Mouse (Mus musculus): ENCODE measurements around the gene Bub1b. TPM values are rescaled to one million over a fixed set of nuclear protein-coding genes. Genes with fewer than 3 reads are reported as not detected.

The Bub1b gene
- polyA plus RNA-seq, 1 experiment from 2014 or later = 44.8 TPM

- no peaks in the 10 kb centered on the region for H3K27me3 ChIP-seq
- DNase-seq (ENCODE audit: low read depth, low spot score) (no peak), ATAC-seq (no peak)
- POLR2A ChIA-PET = no interaction called here
- no peak for TF ChIP-seq CTCF (IDR thresholded peaks at IDR 0.05)
- CTCF ChIA-PET = no interaction called here
- in situ Hi-C loops (cut with MboI; ENCODE audit: low pct_unique_long_range_greater_than_20kb) = no loop called here
Measured at GRCm38 (mm10) chr2:118676839-118677741, 79.1 kb downstream of the Bub1b start.

GRCm38 (mm10) chr2:118677817-118678216 lies 79.8 kb downstream of the Bub1b start:
- no peak for DNase-seq (ENCODE audit: low read depth, low spot score)
- TF ChIP-seq CTCF (IDR thresholded peaks at IDR 0.05) = no peak
- in situ Hi-C loops (cut with MboI; ENCODE audit: low pct_unique_long_range_greater_than_20kb) = no loop called here
- ATAC-seq = no peak
- no peaks in the 10 kb centered on the region for H3K27me3 ChIP-seq
- CTCF ChIA-PET = interaction anchor here (1.8 kb wide), 1 partner anchor 53 kb away, joined by 3 read pairs; no protein-coding TSS in a partner anchor
- POLR2A ChIA-PET = no interaction called here

GRCm38 (mm10) chr2:118679577-118679976 lies 81.6 kb downstream of the Bub1b start:
- ChIA-PET CTCF (interaction anchor here (1.7 to 2.1 kb wide), 2 partner anchors 10 to 16 kb away, joined by 4 to 7 read pairs; no protein-coding TSS in a partner anchor), POLR2A (no interaction called here)
- TF ChIP-seq CTCF (IDR thresholded peaks at IDR 0.05) = no peak
- no peak for DNase-seq (ENCODE audit: low read depth, low spot score)
- ATAC-seq = no peak
- H3K27me3 ChIP-seq = no peaks in the 10 kb centered on the region
- in situ Hi-C loops (cut with MboI; ENCODE audit: low pct_unique_long_range_greater_than_20kb) = no loop called here

GRCm38 (mm10) chr2:118680926-118681325 lies 82.9 kb downstream of the Bub1b start:
- H3K27me3 ChIP-seq = no peaks in the 10 kb centered on the region
- TF ChIP-seq CTCF (IDR thresholded peaks at IDR 0.05) = no peak
- ChIA-PET POLR2A (interaction anchor here (1.3 kb wide), 1 partner anchor 12 kb away, joined by 3 read pairs; no protein-coding TSS in a partner anchor), CTCF (interaction anchor here (1.7 to 2.1 kb wide), 2 partner anchors 11 to 15 kb away, joined by 4 to 7 read pairs; no protein-coding TSS in a partner anchor)
- no peak for ATAC-seq
- in situ Hi-C loops (cut with MboI; ENCODE audit: low pct_unique_long_range_greater_than_20kb) = no loop called here
- DNase-seq (ENCODE audit: low read depth, low spot score) = no peak

GRCm38 (mm10) chr2:118682544-118683260 lies 84.7 kb downstream of the Bub1b start:
- in situ Hi-C loops (cut with MboI; ENCODE audit: low pct_unique_long_range_greater_than_20kb) = no loop called here
- ATAC-seq = no peak
- ChIA-PET CTCF (interaction anchor here (0.8 to 1.9 kb wide), 4 partner anchors 9 to 20 kb away, joined by 3 to 4 read pairs (median 4); partner anchors contain the start of gene Pak6), POLR2A (no interaction called here)
- no peaks in the 10 kb centered on the region for H3K27me3 ChIP-seq
- DNase-seq (ENCODE audit: low read depth, low spot score) = no peak
- no peak for TF ChIP-seq CTCF (IDR thresholded peaks at IDR 0.05)

- POLR2A ChIA-PET = no interaction called here
- in situ Hi-C loops (cut with MboI; ENCODE audit: low pct_unique_long_range_greater_than_20kb) = no loop called here
- no peaks in the 10 kb centered on the region for H3K27me3 ChIP-seq
- no peak for TF ChIP-seq CTCF (IDR thresholded peaks at IDR 0.05)
- ATAC-seq (no peak), DNase-seq (ENCODE audit: low read depth, low spot score) (no peak)
- CTCF ChIA-PET = no interaction called here
Measured at GRCm38 (mm10) chr2:118685088-118685487, 87.1 kb downstream of the Bub1b start.

- TF ChIP-seq CTCF (IDR thresholded peaks at IDR 0.05) = no peak
- ChIA-PET CTCF (interaction anchor here (0.8 kb wide), 1 partner anchor 12 kb away, joined by 4 read pairs; no protein-coding TSS in a partner anchor), POLR2A (no interaction called here)
- DNase-seq (ENCODE audit: low read depth, low spot score) (no peak), ATAC-seq (no peak)
- in situ Hi-C loops (cut with MboI; ENCODE audit: low pct_unique_long_range_greater_than_20kb) = no loop called here
- H3K27me3 ChIP-seq = no peaks in the 10 kb centered on the region
Measured at GRCm38 (mm10) chr2:118686693-118687092, 88.7 kb downstream of the Bub1b start.

GRCm38 (mm10) chr2:118687791-118688190 lies 89.8 kb downstream of the Bub1b start:
- CTCF ChIA-PET = interaction anchor here (1.4 kb wide), 1 partner anchor 50 kb away, joined by 3 read pairs; no protein-coding TSS in a partner anchor
- in situ Hi-C loops (cut with MboI; ENCODE audit: low pct_unique_long_range_greater_than_20kb) = no loop called here
- POLR2A ChIA-PET = no interaction called here
- TF ChIP-seq CTCF (IDR thresholded peaks at IDR 0.05) = no peak
- ATAC-seq (no peak), DNase-seq (ENCODE audit: low read depth, low spot score) (no peak)
- no peaks in the 10 kb centered on the region for H3K27me3 ChIP-seq

- TF ChIP-seq CTCF (IDR thresholded peaks at IDR 0.05) = no peak
- ATAC-seq = no peak
- ChIA-PET POLR2A (no interaction called here), CTCF (no interaction called here)
- in situ Hi-C loops (cut with MboI; ENCODE audit: low pct_unique_long_range_greater_than_20kb) = loop anchor here (5.0 kb wide), 1 partner anchor 48 kb away; no protein-coding TSS in a partner anchor
- DNase-seq (ENCODE audit: low read depth, low spot score) = no peak
- H3K27me3 ChIP-seq = no peaks in the 10 kb centered on the region
Measured at GRCm38 (mm10) chr2:118689875-118690274, 91.9 kb downstream of the Bub1b start.

Other genes with a start within 250 kb of the Bub1b start
- gene Gpr176, start 224.8 kb upstream of the Bub1b start, polyA plus RNA-seq (2021) = 0.03 TPM
- 31.3 TPM for gene Eif2ak4, start 209.6 kb upstream of the Bub1b start, polyA plus RNA-seq (2021)
- 254 TPM for gene Srp14, start 118.5 kb upstream of the Bub1b start, polyA plus RNA-seq (2021)
- 12.0 TPM for gene Bmf, start 48.5 kb upstream of the Bub1b start, polyA plus RNA-seq (2021)
- gene Pak6, start 65.1 kb downstream of the Bub1b start, polyA plus RNA-seq (2021) = 0.15 TPM
- 0.01 TPM for gene Ankrd63, start 105.8 kb downstream of the Bub1b start, polyA plus RNA-seq (2021)
- 0.03 TPM for gene Plcb2, start 130.2 kb downstream of the Bub1b start, polyA plus RNA-seq (2021)
- 25.9 TPM for gene Inafm2, start 147.5 kb downstream of the Bub1b start, polyA plus RNA-seq (2021)
- 31.5 TPM for gene Ccdc9b, start 164.4 kb downstream of the Bub1b start, polyA plus RNA-seq (2021)
- gene Phgr1, start 174.6 kb downstream of the Bub1b start, polyA plus RNA-seq (2021) = not detected
- 0.03 TPM for gene Disp2, start 181.5 kb downstream of the Bub1b start, polyA plus RNA-seq (2021)
- 64.4 TPM for gene Knstrn, start 215.8 kb downstream of the Bub1b start, polyA plus RNA-seq (2021)

Measured in Patski (cell line).